Mouse (Mus musculus) forebrain, embryonic 12.5 days (tissue): ENCODE results near the gene Gm10277. TPM values are rescaled to one million over a fixed set of nuclear protein-coding genes. Genes with fewer than 3 reads are reported as not detected.

Experiments used
- polyA plus RNA-seq: library from polyadenylated mRNA; unstranded; fragments of >200 nt; fragmentation: Nextera tagmentation; extraction: Ambion mirVana; gene quantifications from 2 replicates; pipeline ENCODE4 v1.2.1, GENCODE M21; 2016

The Gm10277 gene
- polyA plus RNA-seq, 1 experiment from 2014 or later: 2.9 TPM

Other genes with a start within 250 kb of the Gm10277 start
- 27.7 and 28.5 TPM in 2 replicates for gene Taok1, start 179.9 kb downstream of the Gm10277 start, polyA plus RNA-seq
- 5.3 and 5.5 TPM in 2 replicates for gene Nufip2, start 101.6 kb downstream of the Gm10277 start, polyA plus RNA-seq
- 1.1 and 1.3 TPM in 2 replicates for gene Cryba1, start 62.5 kb downstream of the Gm10277 start, polyA plus RNA-seq
- 49.4 and 56.7 TPM in 2 replicates for gene Myo18a, start 24.5 kb downstream of the Gm10277 start, polyA plus RNA-seq
- 14.5 and 16.5 TPM in 2 replicates for gene Pipox, start 106.3 kb upstream of the Gm10277 start, polyA plus RNA-seq
- 54.0 and 62.2 TPM in 2 replicates for gene Sez6, start 143.1 kb upstream of the Gm10277 start, polyA plus RNA-seq
- 29.1 and 29.6 TPM in 2 replicates for gene Phf12, start 195.0 kb upstream of the Gm10277 start, polyA plus RNA-seq
- gene Dhrs13, start 244.5 kb upstream of the Gm10277 start, polyA plus RNA-seq: 20.6 and 21.2 TPM in 2 replicates